Mouse (Mus musculus) thymus, postnatal 25 days (tissue): ENCODE measurements around the gene Cyp19a1.

ENCODE experiments used
- DNase-seq: peaks from one replicate; pipeline ENCODE4 v3.0.0; 2022

The Cyp19a1 gene

GRCm38 (mm10) chr9:54268010-54268409 lies at the start of gene Cyp19a1:
Cyp19a1 (minus strand) TSS chr9:54268110.
- DNase-seq: no peak

- DNase-seq: no peak
Measured at GRCm38 (mm10) chr9:54316363-54316762, 48.5 kb upstream of the Cyp19a1 start.

- no peak for DNase-seq
Measured at GRCm38 (mm10) chr9:54308751-54309358, 40.9 kb upstream of the Cyp19a1 start.

GRCm38 (mm10) chr9:54308209-54308608 lies 40.3 kb upstream of the Cyp19a1 start:
- DNase-seq: no peak

- DNase-seq: no peak
Measured at GRCm38 (mm10) chr9:54301255-54301654, 33.3 kb upstream of the Cyp19a1 start.

GRCm38 (mm10) chr9:54299792-54300191 lies 31.9 kb upstream of the Cyp19a1 start:
- DNase-seq: no peak

GRCm38 (mm10) chr9:54299389-54299788 lies 31.5 kb upstream of the Cyp19a1 start:
- no peak for DNase-seq

GRCm38 (mm10) chr9:54287804-54288203 lies 19.9 kb upstream of the Cyp19a1 start:
- DNase-seq: no peak

- DNase-seq: no peak
Measured at GRCm38 (mm10) chr9:54286331-54286987, 18.5 kb upstream of the Cyp19a1 start, which contains the start of gene Gldn. Gldn (plus strand) TSS chr9:54286486.

- DNase-seq: no peak
Measured at GRCm38 (mm10) chr9:54279046-54279589, 11.2 kb upstream of the Cyp19a1 start.

GRCm38 (mm10) chr9:54275283-54275682 lies 7.4 kb upstream of the Cyp19a1 start:
- no peak for DNase-seq

- DNase-seq: no peak
Measured at GRCm38 (mm10) chr9:54270889-54271288, 3.0 kb upstream of the Cyp19a1 start.

- no peak for DNase-seq
Measured at GRCm38 (mm10) chr9:54269987-54270386, 2.1 kb upstream of the Cyp19a1 start.

GRCm38 (mm10) chr9:54264754-54265153 lies 3.2 kb downstream of the Cyp19a1 start:
- DNase-seq: no peak

- no peak for DNase-seq
Measured at GRCm38 (mm10) chr9:54244869-54245665, 22.8 kb downstream of the Cyp19a1 start.

- no peak for DNase-seq
Measured at GRCm38 (mm10) chr9:54227580-54227979, 40.3 kb downstream of the Cyp19a1 start.

GRCm38 (mm10) chr9:54216511-54216910 lies 51.4 kb downstream of the Cyp19a1 start:
- no peak for DNase-seq

- DNase-seq: no peak
Measured at GRCm38 (mm10) chr9:54214881-54215280, 53.0 kb downstream of the Cyp19a1 start.

GRCm38 (mm10) chr9:54194790-54195189 lies 73.1 kb downstream of the Cyp19a1 start:
- no peak for DNase-seq

GRCm38 (mm10) chr9:54191435-54191834 lies 76.5 kb downstream of the Cyp19a1 start:
- no peak for DNase-seq

GRCm38 (mm10) chr9:54182484-54182883 lies 85.4 kb downstream of the Cyp19a1 start:
- DNase-seq: no peak

- no peak for DNase-seq
Measured at GRCm38 (mm10) chr9:54181330-54181729, 86.6 kb downstream of the Cyp19a1 start.

- no peak for DNase-seq
Measured at GRCm38 (mm10) chr9:54180216-54180615, 87.7 kb downstream of the Cyp19a1 start.

- no peak for DNase-seq
Measured at GRCm38 (mm10) chr9:54169489-54169888, 98.4 kb downstream of the Cyp19a1 start.
